Mouse (Mus musculus): ENCODE results near the gene Lmntd2. TPM values are rescaled to one million over a fixed set of nuclear protein-coding genes. Genes with fewer than 3 reads are reported as not detected.

Gene Lmntd2
- total RNA-seq, 2 experiments from 2014 or later, result not detected

GRCm38 (mm10) chr7:141193348-141193856, 20.5 kb downstream of the Lmntd2 start:
- intact Hi-C loops (cut with DNase I), result no loop called here
- DNase-seq (ENCODE audit: low spot score in 2 of 2), result peak; percentile 38

GRCm38 (mm10) chr7:141192776-141193347, 21.0 kb downstream of the Lmntd2 start:
- DNase-seq (ENCODE audit: low spot score in 2 of 2), result no peak
- intact Hi-C loops (cut with DNase I), result no loop called here

GRCm38 (mm10) chr7:141191796-141192685, 21.8 kb downstream of the Lmntd2 start:
- DNase-seq (ENCODE audit: low spot score in 2 of 2), result no peak
- intact Hi-C loops (cut with DNase I), result no loop called here

- intact Hi-C loops (cut with DNase I), result no loop called here
- DNase-seq (ENCODE audit: low spot score in 2 of 2), result no peak
These were observed 22.8 kb downstream of the Lmntd2 start for GRCm38 (mm10) chr7:141191036-141191435.

- intact Hi-C loops (cut with DNase I), result no loop called here
These were observed 23.7 kb downstream of the Lmntd2 start for GRCm38 (mm10) chr7:141190220-141190619.

GRCm38 (mm10) chr7:141188733-141189132, 25.1 kb downstream of the Lmntd2 start:
- DNase-seq (ENCODE audit: low spot score in 2 of 2), result no peak
- intact Hi-C loops (cut with DNase I), result no loop called here

More at GRCm38 (mm10) chr7:141190220-141190619, 23.7 kb downstream of the Lmntd2 start:
- DNase-seq (ENCODE audit: low spot score in 2 of 2), result no peak

GRCm38 (mm10) chr7:141188194-141188593, 25.7 kb downstream of the Lmntd2 start:
- intact Hi-C loops (cut with DNase I), result no loop called here
- DNase-seq (ENCODE audit: low spot score in 2 of 2), result no peak

GRCm38 (mm10) chr7:141176173-141176572, 37.7 kb downstream of the Lmntd2 start:
- peak; percentile 89 to 92 for DNase-seq (ENCODE audit: low spot score in 2 of 2)
- intact Hi-C loops (cut with DNase I), result loop anchor here (1.0 to 2.0 kb wide), 3 partner anchors 83 to 273 kb away; no protein-coding TSS in a partner anchor

GRCm38 (mm10) chr7:141175068-141175467, 38.8 kb downstream of the Lmntd2 start:
- intact Hi-C loops (cut with DNase I), result no loop called here
- no peak for DNase-seq (ENCODE audit: low spot score in 2 of 2)

GRCm38 (mm10) chr7:141173323-141173850, 40.5 kb downstream of the Lmntd2 start:
- DNase-seq (ENCODE audit: low spot score in 2 of 2), result no peak
- intact Hi-C loops (cut with DNase I), result loop anchor here (2.0 to 5.0 kb wide), 2 partner anchors 43 to 101 kb away; no protein-coding TSS in a partner anchor

- DNase-seq (ENCODE audit: low spot score in 2 of 2), result peak; percentile 95
- intact Hi-C loops (cut with DNase I), result loop anchor here (1.0 to 5.0 kb wide), 3 partner anchors 42 to 315 kb away; partner anchors contain the start of gene Bet1l
These were observed 41.5 kb downstream of the Lmntd2 start, which contains the start of gene Rnh1 for GRCm38 (mm10) chr7:141172116-141173006. Gene Rnh1, minus strand, starts transcription at chr7:141172857.

GRCm38 (mm10) chr7:141169866-141170265, 44.0 kb downstream of the Lmntd2 start:
- intact Hi-C loops (cut with DNase I), result loop anchor here (5.0 kb wide), 1 partner anchor 98 kb away; no protein-coding TSS in a partner anchor

GRCm38 (mm10) chr7:141169300-141169699, 44.6 kb downstream of the Lmntd2 start:
- intact Hi-C loops (cut with DNase I), result no loop called here
- no peak for DNase-seq (ENCODE audit: low spot score in 2 of 2)

More at GRCm38 (mm10) chr7:141169866-141170265, 44.0 kb downstream of the Lmntd2 start:
- no peak for DNase-seq (ENCODE audit: low spot score in 2 of 2)

- peak; percentile 51 to 87 for DNase-seq (ENCODE audit: low spot score in 2 of 2)
- intact Hi-C loops (cut with DNase I), result no loop called here
These were observed 45.3 kb downstream of the Lmntd2 start for GRCm38 (mm10) chr7:141168518-141168953.

GRCm38 (mm10) chr7:141167901-141168517, 45.9 kb downstream of the Lmntd2 start:
- intact Hi-C loops (cut with DNase I), result no loop called here
- DNase-seq (ENCODE audit: low spot score in 2 of 2), result peak in 1 of 2 experiments; percentile 24

- intact Hi-C loops (cut with DNase I), result no loop called here
- peak in 1 of 2 experiments; percentile 45 for DNase-seq (ENCODE audit: low spot score in 2 of 2)
These were observed 49.0 kb downstream of the Lmntd2 start for GRCm38 (mm10) chr7:141164850-141165249.

- intact Hi-C loops (cut with DNase I), result no loop called here
- no peak for DNase-seq (ENCODE audit: low spot score in 2 of 2)
These were observed 49.5 kb downstream of the Lmntd2 start for GRCm38 (mm10) chr7:141164397-141164796.
